Mouse (Mus musculus) forebrain, embryonic 13.5 days (tissue): ENCODE measurements around the gene Tmem190. TPM values are rescaled to one million over a fixed set of nuclear protein-coding genes. Genes with fewer than 3 reads are reported as not detected.
"Not testable (repeated sequence)": the region's sequence is repeated elsewhere in the genome, so short reads cannot be mapped to it uniquely, and the experiment has no call there.

Experiments
- ATAC-seq: fragments of 200-750 bp; cut with Nextera tagmentation; 2 replicates; pipeline ENCODE4 v1.8.0; 2017
- H3K27ac ChIP-seq: fragments of 300-500 bp; sonication (generic); 2 replicates; pipeline ENCODE4 v1.5.1; 2015; ENCODE audit warnings: inconsistent platforms, mild to moderate bottlenecking, moderate library complexity
- H3K27me3 ChIP-seq: fragments of 300-500 bp; sonication (generic); 2 replicates; pipeline ENCODE4 v1.6.1; 2015; ENCODE audit warnings: mild to moderate bottlenecking, inconsistent platforms
- H3K36me3 ChIP-seq: fragments of 300-500 bp; sonication (generic); 2 replicates; pipeline ENCODE4 v1.6.1; 2015; ENCODE audit warnings: mild to moderate bottlenecking, inconsistent platforms; ENCODE audit not compliant: poor library complexity, severe bottlenecking
- H3K4me1 ChIP-seq: fragments of 300-500 bp; sonication (generic); 2 replicates; pipeline ENCODE4 v1.6.1; 2015; ENCODE audit warnings: inconsistent platforms
- H3K4me2 ChIP-seq: fragments of 300-500 bp; sonication (generic); 2 replicates; pipeline ENCODE4 v1.6.1; 2015; ENCODE audit warnings: inconsistent platforms, mild to moderate bottlenecking, moderate library complexity
- H3K4me3 ChIP-seq: fragments of 300-500 bp; sonication (generic); 2 replicates; pipeline ENCODE4 v1.5.1; 2015; ENCODE audit warnings: mild to moderate bottlenecking, inconsistent platforms
- H3K9ac ChIP-seq: fragments of 300-500 bp; sonication (generic); 2 replicates; pipeline ENCODE4 v1.6.1; 2015; ENCODE audit warnings: mild to moderate bottlenecking, inconsistent platforms
- H3K9me3 ChIP-seq: fragments of 300-500 bp; sonication (generic); replicated peaks from 2 replicates; pipeline ENCODE4 v1.6.1; 2016; ENCODE audit warnings: inconsistent platforms
- WGBS: fragments of 180-500 bp; shearing (Covaris S2); methylation state at CpG from one replicate; pipeline ENCODE4 v1.1.7; 2015; 5-methylcytosine and 5-hydroxymethylcytosine counted together
- polyA plus RNA-seq: library from polyadenylated mRNA; unstranded; fragments of >200 nt; fragmentation: Nextera tagmentation; extraction: Ambion mirVana; gene quantifications from 2 replicates; pipeline ENCODE4 v1.2.1, GENCODE M21; 2015

The Tmem190 gene
- polyA plus RNA-seq, 1 experiment from 2014 or later = not detected

GRCm38 (mm10) chr7:4795767-4796433, 13.2 kb downstream of the Tmem190 start:
- no peak overlapping the region for H3K9ac ChIP-seq
- H3K4me1 ChIP-seq = peaks cover 19% of the 10 kb centered on the region
- 70% methylated on average over 7 of the region's 7 CpGs for WGBS
- H3K27ac ChIP-seq = no peak overlapping the region
- no peak for ATAC-seq
- H3K27me3 ChIP-seq = peaks cover 2% of the 10 kb centered on the region; the same call in 1 of the 2 replicates
- H3K36me3 ChIP-seq = peaks cover 43% of the 10 kb centered on the region
- no peaks in the 10 kb centered on the region for H3K9me3 ChIP-seq
- H3K4me2 ChIP-seq = no peak overlapping the region
- H3K4me3 ChIP-seq = no peak overlapping the region

- Histone ChIP-seq H3K27me3 (no peaks in the 10 kb centered on the region), H3K27ac (no peak overlapping the region)
Measured at GRCm38 (mm10) chr7:4802247-4802646, 19.5 kb downstream of the Tmem190 start.

GRCm38 (mm10) chr7:4806716-4807115, 24.0 kb downstream of the Tmem190 start:
- no peak for ATAC-seq
- peaks cover 67% of the 10 kb centered on the region for H3K36me3 ChIP-seq
- WGBS = 92% methylated on average over 7 of the region's 7 CpGs

More at GRCm38 (mm10) chr7:4802247-4802646, 19.5 kb downstream of the Tmem190 start:
- no peak for ATAC-seq
- Histone ChIP-seq H3K9me3 (no peaks in the 10 kb centered on the region), H3K4me2 (no peak overlapping the region), H3K9ac (no peak overlapping the region; the same call in 1 of the 2 replicates), H3K4me1 (no peaks in the 10 kb centered on the region), H3K4me3 (no peak overlapping the region), H3K36me3 (peaks cover 39% of the 10 kb centered on the region)

GRCm38 (mm10) chr7:4811131-4811530, 28.4 kb downstream of the Tmem190 start:
- peaks cover 46% of the 10 kb centered on the region for H3K36me3 ChIP-seq
- H3K4me3 ChIP-seq = peak overlapping the region; percentile 77
- H3K9ac ChIP-seq = peak overlapping the region; percentile 98
- peak overlapping the region; percentile 90 for H3K4me2 ChIP-seq
- H3K4me1 ChIP-seq = peaks cover 37% of the 10 kb centered on the region
- WGBS = 34% methylated on average over 10 of the region's 10 CpGs
- not testable (repeated sequence) for ATAC-seq, H3K9me3 ChIP-seq, H3K27me3 ChIP-seq, H3K27ac ChIP-seq

More at GRCm38 (mm10) chr7:4806716-4807115, 24.0 kb downstream of the Tmem190 start:
- Histone ChIP-seq H3K27me3 (no peaks in the 10 kb centered on the region), H3K4me1 (peaks cover 30% of the 10 kb centered on the region), H3K27ac (no peak overlapping the region), H3K4me3 (no peak overlapping the region), H3K9me3 (no peaks in the 10 kb centered on the region), H3K9ac (no peak overlapping the region), H3K4me2 (no peak overlapping the region)

GRCm38 (mm10) chr7:4811842-4812302, 29.1 kb downstream of the Tmem190 start:
- ATAC-seq = no peak
- H3K4me1 ChIP-seq = peaks cover 37% of the 10 kb centered on the region
- WGBS = under 1% methylated on average over 34 of the region's 36 CpGs
- H3K9me3 ChIP-seq = no peaks in the 10 kb centered on the region
- H3K4me2 ChIP-seq = peak overlapping the region; percentile 90
- H3K36me3 ChIP-seq = peaks cover 39% of the 10 kb centered on the region
- peak overlapping the region; percentile 77 for H3K4me3 ChIP-seq
- peak overlapping the region; percentile 94 for H3K27ac ChIP-seq
- no peaks in the 10 kb centered on the region for H3K27me3 ChIP-seq
- H3K9ac ChIP-seq = peak overlapping the region; percentile 98

- Histone ChIP-seq H3K4me2 (peak within 1 kb of the TSS; percentile 90), H3K36me3 (peaks cover 32% of the 10 kb centered on the region), H3K27me3 (no peaks in the 10 kb centered on the region), H3K9me3 (no peaks in the 10 kb centered on the region), H3K4me3 (peak within 1 kb of the TSS; percentile 77), H3K27ac (peak within 1 kb of the TSS; percentile 94), H3K4me1 (peaks cover 37% of the 10 kb centered on the region), H3K9ac (peak within 1 kb of the TSS; percentile 98)
- WGBS = under 1% methylated on average over 62 of the region's 62 CpGs
- peak; percentile 99 for ATAC-seq
Measured at GRCm38 (mm10) chr7:4812303-4813104, 29.8 kb downstream of the Tmem190 start, which contains the start of gene Ube2s. Gene Ube2s, minus strand, starts transcription at chr7:4812590.

- H3K4me3 ChIP-seq = peak overlapping the region; percentile 77
- H3K36me3 ChIP-seq = peaks cover 27% of the 10 kb centered on the region
- H3K27me3 ChIP-seq = no peaks in the 10 kb centered on the region
- no peak for ATAC-seq
- peak overlapping the region; percentile 60 for H3K9ac ChIP-seq
- H3K4me2 ChIP-seq = peak overlapping the region; percentile 90
- 30% methylated on average over 8 of the region's 8 CpGs for WGBS
- peak overlapping the region; percentile 94 for H3K27ac ChIP-seq
- no peaks in the 10 kb centered on the region for H3K9me3 ChIP-seq
- peaks cover 37% of the 10 kb centered on the region for H3K4me1 ChIP-seq
Measured at GRCm38 (mm10) chr7:4813105-4813791, 30.5 kb downstream of the Tmem190 start.

GRCm38 (mm10) chr7:4816559-4816958, 33.8 kb downstream of the Tmem190 start:
- Histone ChIP-seq H3K4me1 (peaks cover 8% of the 10 kb centered on the region), H3K36me3 (no peaks in the 10 kb centered on the region), H3K9ac (no peak overlapping the region), H3K4me3 (no peak overlapping the region), H3K4me2 (no peak overlapping the region), H3K27me3 (no peaks in the 10 kb centered on the region), H3K9me3 (no peaks in the 10 kb centered on the region), H3K27ac (no peak overlapping the region)
- no peak for ATAC-seq

- ATAC-seq, H3K4me2 ChIP-seq, H3K9me3 ChIP-seq, H3K4me3 ChIP-seq, H3K36me3 ChIP-seq, H3K4me1 ChIP-seq, H3K27ac ChIP-seq, H3K27me3 ChIP-seq, H3K9ac ChIP-seq: not testable (repeated sequence)
- 94% methylated on average over 7 of the region's 7 CpGs for WGBS
Measured at GRCm38 (mm10) chr7:4820925-4821324, 38.2 kb downstream of the Tmem190 start.

GRCm38 (mm10) chr7:4821690-4822089, 39.0 kb downstream of the Tmem190 start:
- no peak for ATAC-seq
- Histone ChIP-seq H3K27ac (no peak overlapping the region), H3K9me3 (no peaks in the 10 kb centered on the region), H3K27me3 (0 out of 2 replicates have a peak, but pooled peaks cover 6% of the 10 kb centered on the region), H3K4me1 (no peaks in the 10 kb centered on the region), H3K9ac (no peak overlapping the region), H3K4me3 (no peak overlapping the region), H3K36me3 (no peaks in the 10 kb centered on the region), H3K4me2 (no peak overlapping the region)
- 74% methylated on average over 4 of the region's 4 CpGs for WGBS

- ATAC-seq = no peak
- no peaks in the 10 kb centered on the region for H3K36me3 ChIP-seq
- no peaks in the 10 kb centered on the region for H3K9me3 ChIP-seq
- H3K27ac ChIP-seq = no peak overlapping the region
- H3K4me2 ChIP-seq = no peak overlapping the region
- H3K4me1 ChIP-seq = no peaks in the 10 kb centered on the region
- no peak overlapping the region for H3K9ac ChIP-seq
- H3K4me3 ChIP-seq = no peak overlapping the region
- 0 out of 2 replicates have a peak, but pooled peaks cover 8% of the 10 kb centered on the region for H3K27me3 ChIP-seq
- WGBS = 81% methylated on average over 6 of the region's 6 CpGs
Measured at GRCm38 (mm10) chr7:4822162-4822907, 39.6 kb downstream of the Tmem190 start.
